Mouse (Mus musculus): ENCODE results near the gene Rhox2a.
"Not testable (repeated sequence)": the region's sequence is repeated elsewhere in the genome, so short reads cannot be mapped to it uniquely, and the experiment has no call there.

Rhox2a gene

GRCm38 (mm10) chrX:37244676-37245075, at the start of gene Rhox2a:
Gene Rhox2a, plus strand, starts transcription at chrX:37244976.
- not testable (repeated sequence) for DNase-seq

- no peak for DNase-seq
Measured at GRCm38 (mm10) chrX:37198676-37199075, 46.1 kb upstream of the Rhox2a start.

- DNase-seq = no peak
Measured at GRCm38 (mm10) chrX:37210941-37211340, 33.8 kb upstream of the Rhox2a start, which contains the start of gene Gm9. Gene Gm9, minus strand, starts transcription at chrX:37211041.

- not testable (repeated sequence) for DNase-seq
Measured at GRCm38 (mm10) chrX:37222158-37222557, 22.6 kb upstream of the Rhox2a start, which contains the start of gene Rhox1. Gene Rhox1, minus strand, starts transcription at chrX:37222258.

- DNase-seq = not testable (repeated sequence)
Measured at GRCm38 (mm10) chrX:37249619-37250018, 4.8 kb downstream of the Rhox2a start, which contains the start of gene Rhox3a. Gene Rhox3a, plus strand, starts transcription at chrX:37249919.

GRCm38 (mm10) chrX:37265038-37265437, 20.3 kb downstream of the Rhox2a start, which contains the start of gene Rhox4a:
Gene Rhox4a, plus strand, starts transcription at chrX:37265338.
- not testable (repeated sequence) for DNase-seq
